Mouse (Mus musculus): ENCODE results near the gene 1700025C18Rik.

The 1700025C18Rik gene

GRCm38 (mm10) chr2:165078045-165078444, 12.5 kb downstream of the 1700025C18Rik start:
- no peak for DNase-seq (ENCODE audit: low spot score in 2 of 2)

GRCm38 (mm10) chr2:165077055-165077454, 13.5 kb downstream of the 1700025C18Rik start:
- DNase-seq (ENCODE audit: low spot score in 2 of 2): no peak

- peak; percentile 64 to 74 for DNase-seq (ENCODE audit: low spot score in 2 of 2)
These were observed 15.6 kb downstream of the 1700025C18Rik start for GRCm38 (mm10) chr2:165074937-165075336.

GRCm38 (mm10) chr2:165074081-165074884, 16.3 kb downstream of the 1700025C18Rik start:
- no peak for DNase-seq (ENCODE audit: low spot score in 2 of 2)

- DNase-seq (ENCODE audit: low spot score in 2 of 2): no peak
These were observed 17.2 kb downstream of the 1700025C18Rik start for GRCm38 (mm10) chr2:165073381-165073781.

- peak in 1 of 2 experiments; percentile 25 for DNase-seq (ENCODE audit: low spot score in 2 of 2)
These were observed 20.3 kb downstream of the 1700025C18Rik start for GRCm38 (mm10) chr2:165070096-165070816.

GRCm38 (mm10) chr2:165068806-165069205, 21.7 kb downstream of the 1700025C18Rik start:
- no peak for DNase-seq (ENCODE audit: low spot score in 2 of 2)

- no peak for DNase-seq (ENCODE audit: low spot score in 2 of 2)
These were observed 26.1 kb downstream of the 1700025C18Rik start for GRCm38 (mm10) chr2:165064489-165064888.

GRCm38 (mm10) chr2:165061638-165062433, 28.7 kb downstream of the 1700025C18Rik start:
- no peak for DNase-seq (ENCODE audit: low spot score in 2 of 2)

- no peak for DNase-seq (ENCODE audit: low spot score in 2 of 2)
These were observed 30.6 kb downstream of the 1700025C18Rik start for GRCm38 (mm10) chr2:165059961-165060360.

- DNase-seq (ENCODE audit: low spot score in 2 of 2): no peak
These were observed 34.0 kb downstream of the 1700025C18Rik start for GRCm38 (mm10) chr2:165056377-165057085.

- no peak for DNase-seq (ENCODE audit: low spot score in 2 of 2)
These were observed 34.6 kb downstream of the 1700025C18Rik start for GRCm38 (mm10) chr2:165055905-165056304.

- DNase-seq (ENCODE audit: low spot score in 2 of 2): peak; percentile 24 to 26
These were observed 35.4 kb downstream of the 1700025C18Rik start, which contains the start of gene Cd40 for GRCm38 (mm10) chr2:165054888-165055852. Gene Cd40, plus strand, starts transcription at chr2:165055627.

GRCm38 (mm10) chr2:165051566-165051965, 39.0 kb downstream of the 1700025C18Rik start:
- DNase-seq (ENCODE audit: low spot score in 2 of 2): no peak

GRCm38 (mm10) chr2:165050826-165051548, 39.6 kb downstream of the 1700025C18Rik start:
- no peak for DNase-seq (ENCODE audit: low spot score in 2 of 2)

GRCm38 (mm10) chr2:165049044-165049443, 41.5 kb downstream of the 1700025C18Rik start:
- no peak for DNase-seq (ENCODE audit: low spot score in 2 of 2)

GRCm38 (mm10) chr2:165043729-165044128, 46.8 kb downstream of the 1700025C18Rik start:
- DNase-seq (ENCODE audit: low spot score in 2 of 2): no peak

GRCm38 (mm10) chr2:165043090-165043636, 47.4 kb downstream of the 1700025C18Rik start:
- no peak for DNase-seq (ENCODE audit: low spot score in 2 of 2)

- DNase-seq (ENCODE audit: low spot score in 2 of 2): no peak
These were observed 48.4 kb downstream of the 1700025C18Rik start for GRCm38 (mm10) chr2:165042126-165042525.
